Mouse (Mus musculus) cerebellum, adult 2 months (tissue): ENCODE measurements around the gene Kdm4c.

Experiments
- CTCF ChIP-seq: fragments of 200-500 bp; IDR thresholded peaks from 2 replicates; pipeline ENCODE4 v1.5.1; 2011; ENCODE audit warnings: low read depth, mild to moderate bottlenecking, control low read depth, low read length, moderate library complexity, borderline replicate concordance; ENCODE audit not compliant: insufficient read depth
- POLR2A ChIP-seq: fragments of 200-500 bp; IDR thresholded peaks from 2 replicates; pipeline ENCODE4 v1.6.1; 2011; ENCODE audit warnings: low read length, control low read depth, borderline replicate concordance; ENCODE audit not compliant: insufficient read depth

- TF ChIP-seq POLR2A (no peak), CTCF (no peak)
These were observed 154.3 kb downstream of the Kdm4c start for GRCm38 (mm10) chr4:74396562-74396961.
